Mouse (Mus musculus): ENCODE measurements around the gene Gm49378.

The Gm49378 gene

GRCm38 (mm10) chr14:55589271-55589670 lies 48.4 kb downstream of the Gm49378 start:
- DNase-seq: no peak

- DNase-seq: no peak
Measured at GRCm38 (mm10) chr14:55586149-55586548, 51.5 kb downstream of the Gm49378 start.

- DNase-seq: peak; percentile 35
Measured at GRCm38 (mm10) chr14:55585566-55585960, 52.1 kb downstream of the Gm49378 start.

GRCm38 (mm10) chr14:55584702-55585565 lies 52.8 kb downstream of the Gm49378 start, which contains the start of gene Emc9:
Gene Emc9, minus strand, starts transcription at chr14:55585302.
- peak; percentile 48 for DNase-seq

DNA sequence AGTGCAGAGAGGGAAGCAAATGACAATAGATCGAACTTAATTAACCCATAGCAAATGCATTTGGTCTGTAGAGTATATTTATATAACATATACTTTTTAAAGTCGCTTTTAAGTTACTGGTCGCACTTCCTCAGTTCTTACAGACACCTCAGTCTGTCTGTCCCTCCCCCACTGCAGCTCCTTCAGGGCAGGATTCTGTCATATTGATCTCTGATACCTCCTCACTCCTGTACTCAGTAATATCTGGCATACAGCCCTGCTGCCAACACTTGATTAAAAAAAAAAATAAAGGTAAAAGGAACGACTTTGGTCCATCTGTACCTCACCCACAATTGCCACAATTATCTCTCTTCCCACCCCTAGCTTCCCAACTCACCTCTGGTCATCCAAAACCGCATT lies 53.4 kb downstream of the Gm49378 start:
- DNase-seq: no peak

GRCm38 (mm10) chr14:55581981-55582681 lies 55.6 kb downstream of the Gm49378 start:
- no peak for DNase-seq

- no peak for DNase-seq
Measured at GRCm38 (mm10) chr14:55580731-55581130, 57.0 kb downstream of the Gm49378 start.

DNA sequence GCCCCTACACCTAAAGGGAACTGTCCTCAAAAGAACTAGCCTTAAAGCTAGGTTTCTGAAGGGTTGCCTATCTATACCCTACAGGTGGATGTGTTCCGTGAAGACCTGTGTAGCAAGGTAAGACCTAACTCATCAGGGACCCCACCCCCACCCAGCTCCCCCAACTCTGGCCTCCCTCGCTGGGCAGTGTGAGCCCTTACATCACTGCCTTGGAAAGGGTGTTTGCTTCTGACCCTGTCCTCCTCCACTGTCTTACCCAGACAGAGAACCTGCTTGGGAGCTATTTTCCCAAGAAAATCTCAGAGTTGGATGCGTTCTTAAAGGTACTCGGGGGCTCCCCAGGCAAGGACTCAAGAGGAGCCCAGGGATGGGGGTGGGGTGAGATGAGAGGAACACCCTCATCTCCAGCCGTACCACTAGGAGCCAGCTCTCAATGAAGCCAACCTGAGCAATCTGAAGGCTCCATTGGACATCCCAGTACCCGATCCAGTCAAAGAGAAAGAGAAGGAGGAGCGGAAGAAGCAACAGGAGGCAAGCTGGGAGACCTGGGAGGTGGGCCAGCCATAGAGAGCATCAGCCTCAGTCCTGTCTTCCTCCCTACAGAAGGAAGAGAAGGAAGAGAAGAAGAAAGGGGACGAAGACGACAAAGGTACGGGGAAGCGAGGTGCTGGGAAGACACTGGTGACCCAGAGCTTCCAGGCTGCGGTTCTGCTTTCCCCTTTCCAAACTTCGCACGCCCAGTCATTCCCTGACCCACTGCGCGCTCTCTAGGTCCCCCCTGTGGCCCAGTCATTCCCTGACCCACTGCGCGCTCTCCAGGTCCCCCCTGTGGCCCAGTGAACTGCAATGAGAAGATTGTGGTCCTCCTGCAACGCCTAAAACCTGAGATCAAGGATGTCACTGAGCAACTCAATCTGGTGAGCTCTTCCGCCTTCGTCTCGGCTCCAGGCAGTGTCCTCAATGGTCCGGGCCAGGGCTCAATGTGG lies 57.9 kb downstream of the Gm49378 start:
- no peak for DNase-seq
